Mouse (Mus musculus) midbrain, embryonic 10.5 days (tissue): ENCODE measurements at regions not wholly inside any gene's neighbourhood (a gene's known extent, or its start where the extent isn't known, plus 50 kb on each side); places are given as distances from the start of the nearest gene placed in this dataset.

Experiments
- DNase-seq: peaks from one replicate; pipeline ENCODE4 v3.0.0-alpha.2; 2017; ENCODE audit warnings: low spot score
- H3K27ac ChIP-seq: fragments of 300-500 bp; sonication (generic); replicated peaks from 2 replicates; pipeline ENCODE4 v1.5.1; 2016; ENCODE audit warnings: mild to moderate bottlenecking
- H3K27me3 ChIP-seq: fragments of 300-500 bp; sonication (generic); 2 replicates; pipeline ENCODE4 v1.6.1; 2016; ENCODE audit warnings: low read depth, mild to moderate bottlenecking; ENCODE audit not compliant: poor library complexity, severe bottlenecking
- H3K36me3 ChIP-seq: fragments of 300-500 bp; sonication (generic); 2 replicates; pipeline ENCODE4 v1.6.1; 2016; ENCODE audit warnings: mild to moderate bottlenecking, moderate library complexity
- H3K4me1 ChIP-seq: fragments of 300-500 bp; sonication (generic); 2 replicates; pipeline ENCODE4 v1.6.1; 2016
- H3K4me3 ChIP-seq: fragments of 300-500 bp; sonication (generic); 2 replicates; pipeline ENCODE4 v1.5.1; 2016; ENCODE audit warnings: mild to moderate bottlenecking, moderate library complexity
- H3K9me3 ChIP-seq: fragments of 300-500 bp; sonication (generic); replicated peaks from 2 replicates; pipeline ENCODE4 v1.6.1; 2016; ENCODE audit warnings: mild to moderate bottlenecking
- WGBS: fragments of 180-500 bp; shearing (Covaris S2); methylation state at CpG from one replicate; pipeline ENCODE4 v1.1.7; 2016; 5-methylcytosine and 5-hydroxymethylcytosine counted together

GRCm38 (mm10) chr8:107642241-107642640 lies 54.0 kb upstream of the Psmd7 start:
- no peak overlapping the region for H3K27ac ChIP-seq
- no peaks in the 10 kb centered on the region for H3K9me3 ChIP-seq
- WGBS: 89% methylated on average over 8 of the region's 8 CpGs
- no peaks in the 10 kb centered on the region for H3K27me3 ChIP-seq
- H3K36me3 ChIP-seq: no peaks in the 10 kb centered on the region
- DNase-seq: no peak
- no peaks in the 10 kb centered on the region for H3K4me1 ChIP-seq
- no peak overlapping the region for H3K4me3 ChIP-seq

- DNase-seq: no peak
- Histone ChIP-seq H3K27me3 (no peaks in the 10 kb centered on the region), H3K36me3 (no peaks in the 10 kb centered on the region), H3K9me3 (no peaks in the 10 kb centered on the region), H3K4me1 (no peaks in the 10 kb centered on the region), H3K27ac (no peak overlapping the region), H3K4me3 (no peak overlapping the region)
- 79% methylated on average over 8 of the region's 8 CpGs for WGBS
Observed at GRCm38 (mm10) chr8:107647936-107648335, 59.7 kb upstream of the Psmd7 start.

GRCm38 (mm10) chr8:107650306-107650705 lies 62.0 kb upstream of the Psmd7 start:
- no peak for DNase-seq
- no peaks in the 10 kb centered on the region for H3K4me1 ChIP-seq
- no peak overlapping the region for H3K4me3 ChIP-seq
- H3K27ac ChIP-seq: no peak overlapping the region
- WGBS: 93% methylated on average over 9 of the region's 9 CpGs
- H3K36me3 ChIP-seq: no peaks in the 10 kb centered on the region
- no peaks in the 10 kb centered on the region for H3K9me3 ChIP-seq
- no peaks in the 10 kb centered on the region for H3K27me3 ChIP-seq

- Histone ChIP-seq H3K27ac (no peak overlapping the region), H3K4me3 (no peak overlapping the region), H3K27me3 (no peaks in the 10 kb centered on the region), H3K4me1 (no peaks in the 10 kb centered on the region), H3K36me3 (no peaks in the 10 kb centered on the region), H3K9me3 (no peaks in the 10 kb centered on the region)
- DNase-seq: no peak
- WGBS: 87% methylated on average over 11 of the region's 11 CpGs
Observed at GRCm38 (mm10) chr8:107651424-107651823, 63.2 kb upstream of the Psmd7 start.

GRCm38 (mm10) chr8:107652226-107652625 lies 64.0 kb upstream of the Psmd7 start:
- DNase-seq: no peak
- Histone ChIP-seq H3K4me1 (no peaks in the 10 kb centered on the region), H3K27ac (no peak overlapping the region), H3K36me3 (no peaks in the 10 kb centered on the region), H3K4me3 (no peak overlapping the region), H3K9me3 (no peaks in the 10 kb centered on the region), H3K27me3 (no peaks in the 10 kb centered on the region)
- 90% methylated on average over 8 of the region's 8 CpGs for WGBS

GRCm38 (mm10) chr8:107653711-107654110 lies 65.4 kb upstream of the Psmd7 start:
- Histone ChIP-seq H3K4me3 (no peak overlapping the region), H3K27ac (no peak overlapping the region), H3K27me3 (no peaks in the 10 kb centered on the region), H3K9me3 (no peaks in the 10 kb centered on the region), H3K36me3 (no peaks in the 10 kb centered on the region), H3K4me1 (no peaks in the 10 kb centered on the region)
- WGBS: 94% methylated on average over 10 of the region's 10 CpGs
- DNase-seq: no peak

GRCm38 (mm10) chr8:107656622-107657021 lies 68.4 kb upstream of the Psmd7 start:
- 82% methylated on average over 5 of the region's 5 CpGs for WGBS
- Histone ChIP-seq H3K27me3 (no peaks in the 10 kb centered on the region), H3K4me1 (no peaks in the 10 kb centered on the region), H3K9me3 (no peaks in the 10 kb centered on the region), H3K27ac (no peak overlapping the region), H3K4me3 (no peak overlapping the region), H3K36me3 (no peaks in the 10 kb centered on the region)
- no peak for DNase-seq

GRCm38 (mm10) chr8:107657741-107658140 lies 69.5 kb upstream of the Psmd7 start:
- no peaks in the 10 kb centered on the region for H3K4me1 ChIP-seq
- no peak overlapping the region for H3K4me3 ChIP-seq
- no peak overlapping the region for H3K27ac ChIP-seq
- no peak for DNase-seq
- WGBS: 92% methylated on average over 4 of the region's 4 CpGs
- no peaks in the 10 kb centered on the region for H3K9me3 ChIP-seq
- H3K36me3 ChIP-seq: no peaks in the 10 kb centered on the region
- no peaks in the 10 kb centered on the region for H3K27me3 ChIP-seq

- no peaks in the 10 kb centered on the region for H3K4me1 ChIP-seq
- H3K36me3 ChIP-seq: no peaks in the 10 kb centered on the region
- H3K27ac ChIP-seq: no peak overlapping the region
- no peak for DNase-seq
- no peaks in the 10 kb centered on the region for H3K9me3 ChIP-seq
- WGBS: 92% methylated on average over 6 of the region's 6 CpGs
- no peaks in the 10 kb centered on the region for H3K27me3 ChIP-seq
- H3K4me3 ChIP-seq: no peak overlapping the region
Observed at GRCm38 (mm10) chr8:107658386-107658785, 70.1 kb upstream of the Psmd7 start.

GRCm38 (mm10) chr8:107660624-107661023 lies 72.4 kb upstream of the Psmd7 start:
- no peaks in the 10 kb centered on the region for H3K4me1 ChIP-seq
- no peaks in the 10 kb centered on the region for H3K27me3 ChIP-seq
- no peaks in the 10 kb centered on the region for H3K36me3 ChIP-seq
- DNase-seq: no peak
- H3K27ac ChIP-seq: no peak overlapping the region
- WGBS: 95% methylated on average over 6 of the region's 6 CpGs
- H3K4me3 ChIP-seq: no peak overlapping the region
- no peaks in the 10 kb centered on the region for H3K9me3 ChIP-seq

GRCm38 (mm10) chr8:107669608-107670007 lies 81.3 kb upstream of the Psmd7 start:
- Histone ChIP-seq H3K4me1 (no peaks in the 10 kb centered on the region), H3K27me3 (no peaks in the 10 kb centered on the region), H3K4me3 (no peak overlapping the region), H3K27ac (no peak overlapping the region), H3K9me3 (no peaks in the 10 kb centered on the region), H3K36me3 (no peaks in the 10 kb centered on the region)
- 89% methylated on average over 5 of the region's 5 CpGs for WGBS
- DNase-seq: no peak

- DNase-seq: no peak
- 74% methylated on average over 8 of the region's 8 CpGs for WGBS
- no peaks in the 10 kb centered on the region for H3K9me3 ChIP-seq
- no peak overlapping the region for H3K4me3 ChIP-seq
- no peak overlapping the region for H3K27ac ChIP-seq
- H3K4me1 ChIP-seq: no peaks in the 10 kb centered on the region
- no peaks in the 10 kb centered on the region for H3K27me3 ChIP-seq
- H3K36me3 ChIP-seq: no peaks in the 10 kb centered on the region
Observed at GRCm38 (mm10) chr8:107671471-107671870, 83.2 kb upstream of the Psmd7 start.

- 93% methylated on average over 6 of the region's 6 CpGs for WGBS
- H3K27ac ChIP-seq: no peak overlapping the region
- no peaks in the 10 kb centered on the region for H3K4me1 ChIP-seq
- no peaks in the 10 kb centered on the region for H3K9me3 ChIP-seq
- H3K27me3 ChIP-seq: no peaks in the 10 kb centered on the region
- DNase-seq: no peak
- H3K4me3 ChIP-seq: no peak overlapping the region
- no peaks in the 10 kb centered on the region for H3K36me3 ChIP-seq
Observed at GRCm38 (mm10) chr8:107672691-107673090, 84.4 kb upstream of the Psmd7 start.

- Histone ChIP-seq H3K4me1 (peaks cover 2% of the 10 kb centered on the region; the same call in 1 of the 2 replicates), H3K9me3 (no peaks in the 10 kb centered on the region), H3K4me3 (no peak overlapping the region), H3K27ac (no peak overlapping the region), H3K36me3 (no peaks in the 10 kb centered on the region), H3K27me3 (no peaks in the 10 kb centered on the region)
- DNase-seq: no peak
- WGBS: 90% methylated on average over 11 of the region's 11 CpGs
Observed at GRCm38 (mm10) chr8:107682066-107682465, 93.8 kb upstream of the Psmd7 start.
